Mouse (Mus musculus): ENCODE data around the gene Gm5414. TPM values are rescaled to one million over a fixed set of nuclear protein-coding genes. Genes with fewer than 3 reads are reported as not detected.

The Gm5414 gene
- not detected in 2 replicates for total RNA-seq (2015; ENCODE audit: low replicate concordance)
- total RNA-seq (2017; ENCODE audit: low replicate concordance), result not detected in 2 replicates

GRCm38 (mm10) chr15:101627884-101628283 is at the start of gene Gm5414:
Gm5414 (minus strand) TSS chr15:101628188.
- ATAC-seq (replicated peaks; ENCODE audit: low FRiP score, poor library complexity, severe bottlenecking), result no peak

GRCm38 (mm10) chr15:101675978-101676377 is 48.0 kb upstream of the Gm5414 start:
- no peak for ATAC-seq (replicated peaks; ENCODE audit: low FRiP score, poor library complexity, severe bottlenecking)

DNA sequence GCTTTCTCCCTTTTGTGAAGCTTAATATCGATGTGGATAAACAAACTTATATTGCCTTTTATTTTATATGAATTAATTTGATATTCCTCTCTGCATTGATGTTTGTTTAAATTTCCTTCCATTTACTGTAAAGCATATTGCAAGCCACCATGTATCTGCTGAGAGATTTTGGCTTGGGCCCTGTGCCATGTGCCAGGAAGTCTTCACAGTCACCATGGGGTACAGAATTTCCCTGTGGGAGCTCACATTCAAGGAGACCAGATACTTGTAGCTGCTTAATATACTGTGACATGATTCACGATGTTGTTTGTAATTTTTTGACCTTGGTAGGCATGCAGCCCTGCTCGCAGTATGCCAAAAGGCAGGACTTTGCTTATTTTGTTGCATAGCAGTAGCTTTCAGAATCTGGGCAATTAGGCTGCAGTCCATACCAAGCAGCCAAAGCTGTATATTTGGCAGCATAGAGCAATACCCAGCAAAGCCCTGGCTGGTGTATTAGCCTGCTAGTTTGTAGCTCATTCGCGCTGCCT is 24.8 kb upstream of the Gm5414 start:
- ATAC-seq (replicated peaks; ENCODE audit: low FRiP score, poor library complexity, severe bottlenecking), result no peak

GRCm38 (mm10) chr15:101647280-101647679 is 19.3 kb upstream of the Gm5414 start, which contains the start of gene Gm5478:
Gm5478 (minus strand) TSS chr15:101647380.
- ATAC-seq (replicated peaks; ENCODE audit: low FRiP score, poor library complexity, severe bottlenecking), result no peak

DNA sequence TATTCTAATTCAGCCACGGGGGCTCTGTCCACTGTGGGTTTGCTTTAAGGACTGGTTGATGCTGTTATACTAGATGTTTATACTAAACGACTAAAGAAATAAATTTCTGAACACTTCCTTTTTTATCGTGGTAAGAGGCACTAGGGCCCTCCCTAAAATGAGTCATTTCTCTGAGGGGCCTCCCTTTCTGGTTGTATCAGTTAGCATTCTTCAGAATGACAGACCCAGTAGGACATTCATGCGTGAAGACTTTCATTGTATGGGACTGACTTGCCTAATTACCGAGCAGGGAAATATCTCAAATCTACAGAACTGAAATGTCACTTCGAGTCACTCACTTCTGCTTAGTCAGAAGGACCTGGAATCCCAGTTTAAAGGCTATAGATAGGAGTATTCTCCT is 28.9 kb downstream of the Gm5414 start:
- no peak for ATAC-seq (replicated peaks; ENCODE audit: low FRiP score, poor library complexity, severe bottlenecking)

- ATAC-seq (replicated peaks; ENCODE audit: low FRiP score, poor library complexity, severe bottlenecking), result peak; percentile 43; the same call in 1 of the 2 replicates
These were observed 39.8 kb downstream of the Gm5414 start for GRCm38 (mm10) chr15:101588216-101588615.

GRCm38 (mm10) chr15:101584456-101584855 is 43.5 kb downstream of the Gm5414 start:
- ATAC-seq (replicated peaks; ENCODE audit: low FRiP score, poor library complexity, severe bottlenecking), result no peak

- no peak for ATAC-seq (replicated peaks; ENCODE audit: low FRiP score, poor library complexity, severe bottlenecking)
These were observed 44.6 kb downstream of the Gm5414 start for GRCm38 (mm10) chr15:101583211-101583965.

GRCm38 (mm10) chr15:101581701-101582100 is 46.3 kb downstream of the Gm5414 start:
- no peak for ATAC-seq (replicated peaks; ENCODE audit: low FRiP score, poor library complexity, severe bottlenecking)

DNA sequence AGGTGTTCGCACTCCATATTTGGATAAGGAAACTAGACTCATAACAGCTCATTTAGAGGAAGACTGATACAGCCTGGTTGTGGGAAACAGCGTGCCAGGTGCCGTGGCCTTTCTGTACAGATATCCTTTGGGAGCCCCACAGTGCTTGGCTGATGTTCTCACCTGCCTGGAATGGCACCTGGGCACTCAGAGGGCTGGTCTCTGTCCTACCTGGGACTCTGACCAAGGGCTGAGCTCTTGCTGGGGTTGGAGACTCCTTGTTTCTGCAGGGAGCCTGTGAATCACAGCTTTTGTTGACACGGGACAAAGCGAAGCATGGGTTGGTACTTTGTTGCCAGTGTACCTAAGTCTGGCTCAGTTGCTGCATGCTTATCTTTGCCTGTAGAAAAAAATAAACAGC is 52.5 kb downstream of the Gm5414 start:
- no peak for ATAC-seq (replicated peaks; ENCODE audit: low FRiP score, poor library complexity, severe bottlenecking)

Other genes with a start within 250 kb of the Gm5414 start
- not detected in 2 replicates for gene Krt7, start 217.1 kb downstream of the Gm5414 start, total RNA-seq (2015; ENCODE audit: low replicate concordance)
- 1.2 and 5.6 TPM in 2 replicates for gene Krt7, start 217.1 kb downstream of the Gm5414 start, total RNA-seq (2017; ENCODE audit: low replicate concordance)
- gene Krt87, start 189.4 kb downstream of the Gm5414 start, total RNA-seq (2015; ENCODE audit: low replicate concordance), result not detected in 2 replicates
- gene Krt87, start 189.4 kb downstream of the Gm5414 start, total RNA-seq (2017; ENCODE audit: low replicate concordance), result not detected in 2 replicates
- not detected in 2 replicates for gene Krt88, start 180.4 kb downstream of the Gm5414 start, total RNA-seq (2015; ENCODE audit: low replicate concordance)
- gene Krt88, start 180.4 kb downstream of the Gm5414 start, total RNA-seq (2017; ENCODE audit: low replicate concordance), result not detected in 2 replicates
- not detected in 2 replicates for gene Krt81, start 164.4 kb downstream of the Gm5414 start, total RNA-seq (2015; ENCODE audit: low replicate concordance)
- not detected in 2 replicates for gene Krt81, start 164.4 kb downstream of the Gm5414 start, total RNA-seq (2017; ENCODE audit: low replicate concordance)
- not detected in 2 replicates for gene Krt86, start 154.7 kb downstream of the Gm5414 start, total RNA-seq (2015; ENCODE audit: low replicate concordance)
- not detected in 2 replicates for gene Krt86, start 154.7 kb downstream of the Gm5414 start, total RNA-seq (2017; ENCODE audit: low replicate concordance)
- gene Krt83, start 136.7 kb downstream of the Gm5414 start, total RNA-seq (2015; ENCODE audit: low replicate concordance), result not detected in 2 replicates
- gene Krt83, start 136.7 kb downstream of the Gm5414 start, total RNA-seq (2017; ENCODE audit: low replicate concordance), result 0.56 TPM in 1 of 2 replicates, not detected in the other
- not detected in 2 replicates for gene Gm49425, start 110.9 kb downstream of the Gm5414 start, total RNA-seq (2015; ENCODE audit: low replicate concordance)
- gene Gm49425, start 110.9 kb downstream of the Gm5414 start, total RNA-seq (2017; ENCODE audit: low replicate concordance), result not detected in 2 replicates
- not detected in 2 replicates for gene Krt84, start 95.4 kb downstream of the Gm5414 start, total RNA-seq (2015; ENCODE audit: low replicate concordance)
- not detected in 2 replicates for gene Krt84, start 95.4 kb downstream of the Gm5414 start, total RNA-seq (2017; ENCODE audit: low replicate concordance)
- not detected in 2 replicates for gene Krt82, start 77.5 kb downstream of the Gm5414 start, total RNA-seq (2015; ENCODE audit: low replicate concordance)
- gene Krt82, start 77.5 kb downstream of the Gm5414 start, total RNA-seq (2017; ENCODE audit: low replicate concordance), result not detected in 2 replicates
- gene Krt90, start 65.2 kb downstream of the Gm5414 start, total RNA-seq (2015; ENCODE audit: low replicate concordance), result not detected in 2 replicates
- not detected in 2 replicates for gene Krt90, start 65.2 kb downstream of the Gm5414 start, total RNA-seq (2017; ENCODE audit: low replicate concordance)
- gene Krt75, start 54.3 kb downstream of the Gm5414 start, total RNA-seq (2015; ENCODE audit: low replicate concordance), result not detected in 2 replicates
- gene Krt75, start 54.3 kb downstream of the Gm5414 start, total RNA-seq (2017; ENCODE audit: low replicate concordance), result not detected in 2 replicates
- gene Gm5478, start 19.2 kb upstream of the Gm5414 start, total RNA-seq (2015; ENCODE audit: low replicate concordance), result not detected in 2 replicates
- gene Gm5478, start 19.2 kb upstream of the Gm5414 start, total RNA-seq (2017; ENCODE audit: low replicate concordance), result not detected in 2 replicates
- gene Krt6b, start 52.1 kb upstream of the Gm5414 start, total RNA-seq (2015; ENCODE audit: low replicate concordance), result not detected in 2 replicates
- gene Krt6b, start 52.1 kb upstream of the Gm5414 start, total RNA-seq (2017; ENCODE audit: low replicate concordance), result not detected in 2 replicates
- not detected in 2 replicates for gene Krt6a, start 66.1 kb upstream of the Gm5414 start, total RNA-seq (2015; ENCODE audit: low replicate concordance)
- not detected in 2 replicates for gene Krt6a, start 66.1 kb upstream of the Gm5414 start, total RNA-seq (2017; ENCODE audit: low replicate concordance)
- gene Krt5, start 84.7 kb upstream of the Gm5414 start, total RNA-seq (2015; ENCODE audit: low replicate concordance), result not detected in 2 replicates
- gene Krt5, start 84.7 kb upstream of the Gm5414 start, total RNA-seq (2017; ENCODE audit: low replicate concordance), result not detected in 2 replicates
- not detected in 2 replicates for gene Krt71, start 114.9 kb upstream of the Gm5414 start, total RNA-seq (2015; ENCODE audit: low replicate concordance)
- gene Krt71, start 114.9 kb upstream of the Gm5414 start, total RNA-seq (2017; ENCODE audit: low replicate concordance), result 0.14 TPM in 1 of 2 replicates, not detected in the other
- gene Krt72, start 158.3 kb upstream of the Gm5414 start, total RNA-seq (2015; ENCODE audit: low replicate concordance), result not detected in 2 replicates
- gene Krt72, start 158.3 kb upstream of the Gm5414 start, total RNA-seq (2017; ENCODE audit: low replicate concordance), result not detected in 2 replicates
- not detected in 2 replicates for gene Krt73, start 174.2 kb upstream of the Gm5414 start, total RNA-seq (2015; ENCODE audit: low replicate concordance)
- gene Krt73, start 174.2 kb upstream of the Gm5414 start, total RNA-seq (2017; ENCODE audit: low replicate concordance), result not detected in 2 replicates
- gene Krt2, start 190.0 kb upstream of the Gm5414 start, total RNA-seq (2015; ENCODE audit: low replicate concordance), result not detected in 2 replicates
- not detected in 2 replicates for gene Krt2, start 190.0 kb upstream of the Gm5414 start, total RNA-seq (2017; ENCODE audit: low replicate concordance)
- not detected in 2 replicates for gene Krt1, start 222.6 kb upstream of the Gm5414 start, total RNA-seq (2015; ENCODE audit: low replicate concordance)
- gene Krt1, start 222.6 kb upstream of the Gm5414 start, total RNA-seq (2017; ENCODE audit: low replicate concordance), result not detected in 2 replicates
- not detected in 2 replicates for gene Krt77, start 241.5 kb upstream of the Gm5414 start, total RNA-seq (2015; ENCODE audit: low replicate concordance)
- not detected in 2 replicates for gene Krt77, start 241.5 kb upstream of the Gm5414 start, total RNA-seq (2017; ENCODE audit: low replicate concordance)

Data from erythroblast, adult 5-6 weeks (primary cell).